Mouse (Mus musculus) C2C12 (cell line): ENCODE data around the gene Olfr889. TPM values are rescaled to one million over a fixed set of nuclear protein-coding genes. Genes with fewer than 3 reads are reported as not detected.
"Not testable (repeated sequence)": the region's sequence is repeated elsewhere in the genome, so short reads cannot be mapped to it uniquely, and the experiment has no call there.

Experiments
- H3K27me3 ChIP-seq: one replicate; pipeline ENCODE4 v1.6.1; 2011; ENCODE audit not compliant: control insufficient read depth, insufficient read depth, insufficient read length
- H3K36me3 ChIP-seq: one replicate; pipeline ENCODE4 v1.6.1; 2011; ENCODE audit not compliant: control insufficient read depth, insufficient read depth
- H3K4me3 ChIP-seq: one replicate; pipeline ENCODE4 v1.5.1; 2011; ENCODE audit warnings: mild to moderate bottlenecking, control low read depth; ENCODE audit not compliant: poor library complexity, insufficient read depth, severe bottlenecking
- H3K79me2 ChIP-seq: one replicate; pipeline ENCODE4 v1.6.1; 2011; ENCODE audit not compliant: control insufficient read depth, insufficient read depth
- H3K79me3 ChIP-seq: one replicate; pipeline ENCODE4 v1.6.1; 2011; ENCODE audit warnings: low read depth, control low read depth
- H3ac ChIP-seq: one replicate; pipeline ENCODE3; 2011; ENCODE audit warnings: low read depth; ENCODE audit not compliant: control insufficient read depth, insufficient read length
- CEBPB ChIP-seq: IDR thresholded peaks from one replicate; pipeline ENCODE4 v1.6.1; 2011; ENCODE audit warnings: low read depth, mild to moderate bottlenecking, control low read depth, moderate library complexity
- CTCF ChIP-seq: IDR thresholded peaks from one replicate; pipeline ENCODE4 v1.5.1; 2011; ENCODE audit not compliant: control insufficient read depth, insufficient read depth, insufficient read length
- FOSL1 ChIP-seq: IDR thresholded peaks from one replicate; pipeline ENCODE4 v1.8.0; 2011; ENCODE audit warnings: mild to moderate bottlenecking, low read length; ENCODE audit not compliant: poor library complexity, insufficient read depth, severe bottlenecking
- MAX ChIP-seq: IDR thresholded peaks from one replicate; pipeline ENCODE4 v1.6.1; 2011; ENCODE audit warnings: mild to moderate bottlenecking, control low read depth
- MYOD1 ChIP-seq: IDR thresholded peaks from one replicate; pipeline ENCODE4 v1.6.1; 2011; ENCODE audit warnings: low read depth; ENCODE audit not compliant: control insufficient read depth, insufficient read length
- MYOG ChIP-seq: IDR thresholded peaks from one replicate; pipeline ENCODE4 v1.6.1; 2011; ENCODE audit not compliant: control insufficient read depth, insufficient read length; ENCODE audit errors: extremely low read depth
- USF1 ChIP-seq: IDR thresholded peaks from one replicate; pipeline ENCODE4 v1.6.1; 2011; ENCODE audit warnings: low read depth, mild to moderate bottlenecking, control low read depth, moderate library complexity
- long read RNA-seq, 2 experiments: library from polyadenylated mRNA; unstranded; transcript quantifications; one replicate each; pipeline ENCODE4 v2.0.0; 2019 to 2020
- polyA plus RNA-seq: library from polyadenylated mRNA; unstranded; fragments of >200 nt; fragmentation: generic; extraction: Trizol; gene quantifications from one replicate; pipeline ENCODE4 v1.2.1, GENCODE M21; 2012; ENCODE audit warnings: missing spikeins

Gene Olfr889
- polyA plus RNA-seq = 0.04 TPM
- long read RNA-seq, experiment 1 = 0 reads
- long read RNA-seq, experiment 2 = 0 reads

- H3K79me3 ChIP-seq = no peaks in the 10 kb centered on the region
- no peak within 1 kb of the TSS for H3K4me3 ChIP-seq
- no peaks in the 10 kb centered on the region for H3K36me3 ChIP-seq
- H3K79me2 ChIP-seq = no peaks in the 10 kb centered on the region
- no peak within 1 kb of the TSS for H3ac ChIP-seq
- H3K27me3 ChIP-seq = no peaks in the 10 kb centered on the region
- no peak for TF ChIP-seq MYOG
- no peak for TF ChIP-seq CTCF
- no peak for TF ChIP-seq CEBPB
- no peak for TF ChIP-seq FOSL1
- no peak for TF ChIP-seq MYOD1
- no peak for TF ChIP-seq USF1
- no peak for TF ChIP-seq MAX
These were observed at the start of gene Olfr889 for GRCm38 (mm10) chr9:38114898-38115297. Gene Olfr889, plus strand, starts transcription at chr9:38115198.

- H3K27me3 ChIP-seq = no peaks in the 10 kb centered on the region
- H3K79me3 ChIP-seq = no peaks in the 10 kb centered on the region
- H3ac ChIP-seq = no peak within 1 kb of the TSS
- H3K4me3 ChIP-seq = no peak within 1 kb of the TSS
- no peaks in the 10 kb centered on the region for H3K79me2 ChIP-seq
- TF ChIP-seq MYOG (no peak), CTCF (no peak)
- no peaks in the 10 kb centered on the region for H3K36me3 ChIP-seq
These were observed 31.2 kb upstream of the Olfr889 start, which contains the start of gene Olfr887 for GRCm38 (mm10) chr9:38083772-38084171. Gene Olfr887, plus strand, starts transcription at chr9:38084072.

GRCm38 (mm10) chr9:38107828-38108227, 7.2 kb upstream of the Olfr889 start, which contains the start of gene Olfr888:
Gene Olfr888, plus strand, starts transcription at chr9:38108128.
- Histone ChIP-seq H3K79me3 (no peaks in the 10 kb centered on the region), H3K36me3 (no peaks in the 10 kb centered on the region), H3K79me2 (no peaks in the 10 kb centered on the region), H3ac (no peak within 1 kb of the TSS), H3K27me3 (no peaks in the 10 kb centered on the region), H3K4me3 (no peak within 1 kb of the TSS)
- no peak for TF ChIP-seq FOSL1

GRCm38 (mm10) chr9:38142217-38142616, 27.2 kb downstream of the Olfr889 start, which contains the start of gene Olfr890:
Gene Olfr890, plus strand, starts transcription at chr9:38142517.
- Histone ChIP-seq H3K79me3 (no peaks in the 10 kb centered on the region), H3ac (no peak within 1 kb of the TSS), H3K4me3 (no peak within 1 kb of the TSS), H3K36me3 (no peaks in the 10 kb centered on the region), H3K27me3 (no peaks in the 10 kb centered on the region), H3K79me2 (no peaks in the 10 kb centered on the region)
- TF ChIP-seq MYOD1 (no peak), MYOG (no peak), MAX (no peak), CEBPB (no peak), CTCF (no peak), FOSL1 (no peak), USF1 (no peak)

GRCm38 (mm10) chr9:38168341-38168740, 53.3 kb downstream of the Olfr889 start:
- H3K79me3 ChIP-seq, H3K79me2 ChIP-seq, H3K27me3 ChIP-seq, H3K4me3 ChIP-seq, H3K36me3 ChIP-seq, H3ac ChIP-seq: not testable (repeated sequence)

Other genes with a start within 250 kb of the Olfr889 start
- gene Olfr145, start 218.5 kb upstream of the Olfr889 start, polyA plus RNA-seq = not detected
- gene Olfr878, start 197.4 kb upstream of the Olfr889 start, polyA plus RNA-seq = not detected
- not detected for gene Olfr881, start 123.4 kb upstream of the Olfr889 start, polyA plus RNA-seq
- not detected for gene Olfr883, start 89.4 kb upstream of the Olfr889 start, polyA plus RNA-seq
- not detected for gene Olfr884, start 68.6 kb upstream of the Olfr889 start, polyA plus RNA-seq
- not detected for gene Olfr885, start 53.9 kb upstream of the Olfr889 start, polyA plus RNA-seq
- gene Olfr887, start 31.1 kb upstream of the Olfr889 start, polyA plus RNA-seq = not detected
- gene Olfr888, start 7.1 kb upstream of the Olfr889 start, polyA plus RNA-seq = not detected
- not detected for gene Olfr890, start 27.3 kb downstream of the Olfr889 start, polyA plus RNA-seq
- gene Olfr891, start 65.6 kb downstream of the Olfr889 start, polyA plus RNA-seq = not detected
- not detected for gene Olfr893, start 93.2 kb downstream of the Olfr889 start, polyA plus RNA-seq
- gene Olfr894, start 102.9 kb downstream of the Olfr889 start, polyA plus RNA-seq = not detected
- not detected for gene Olfr143, start 137.6 kb downstream of the Olfr889 start, polyA plus RNA-seq
- gene Olfr895, start 152.7 kb downstream of the Olfr889 start, polyA plus RNA-seq = not detected
- gene Olfr896-ps1, start 175.9 kb downstream of the Olfr889 start, polyA plus RNA-seq = not detected
- gene Olfr25, start 213.9 kb downstream of the Olfr889 start, polyA plus RNA-seq = not detected
- not detected for gene Olfr898, start 233.2 kb downstream of the Olfr889 start, polyA plus RNA-seq